Mouse (Mus musculus): ENCODE measurements around the gene Fanca. TPM values are rescaled to one million over a fixed set of nuclear protein-coding genes. Genes with fewer than 3 reads are reported as not detected.
A peak's percentile ranks its signal among the peaks of the same experiment; 100 is the strongest.

Fanca gene
- total RNA-seq, 2 experiments from 2014 or later = not detected

DNA sequence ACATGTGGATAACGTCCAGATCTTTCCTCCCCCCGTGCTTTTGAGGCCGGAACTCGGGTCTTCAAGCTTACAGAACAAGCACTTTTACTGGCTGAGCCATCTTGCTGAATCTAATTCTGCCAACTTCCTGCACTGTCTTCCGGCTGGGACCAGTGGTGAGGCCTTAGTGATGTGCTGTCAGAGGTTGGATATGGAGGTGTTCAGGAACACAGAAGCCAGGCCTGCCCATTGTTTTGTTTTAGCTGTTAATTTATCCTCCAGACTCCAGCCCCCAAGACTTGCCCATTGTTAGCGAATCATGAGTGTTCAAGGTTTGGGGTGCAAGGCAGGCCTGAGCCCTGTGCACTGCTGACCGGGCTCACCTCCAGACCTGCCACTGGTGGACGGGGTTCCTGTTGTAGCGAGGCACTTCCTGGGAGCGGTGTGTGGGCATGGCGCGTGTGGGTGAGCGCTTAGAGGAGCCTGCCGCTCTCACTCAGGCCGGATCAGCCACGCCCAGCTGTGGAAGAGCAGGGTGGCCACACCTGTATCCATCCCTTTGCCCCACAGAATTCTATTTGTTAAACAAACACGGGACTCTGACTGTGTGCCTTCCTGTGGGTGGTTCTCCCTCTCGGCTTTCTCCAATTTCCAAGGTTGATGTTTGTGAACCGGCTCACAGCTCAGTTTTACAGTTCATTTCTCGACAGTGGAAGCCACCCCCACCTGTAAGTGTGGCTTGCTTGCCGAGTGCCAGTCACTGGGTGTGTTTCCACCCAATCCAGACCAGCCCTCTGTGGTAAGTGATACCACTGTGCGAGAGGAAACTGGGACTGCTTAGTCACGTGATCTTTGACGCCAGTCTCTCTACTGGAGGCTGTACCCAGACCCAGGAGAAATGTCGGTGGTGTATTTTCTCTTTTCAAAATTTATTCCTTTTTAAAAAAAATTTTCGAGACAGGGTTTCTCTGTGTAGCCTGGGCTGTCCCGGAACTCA lies 23.0 kb upstream of the Fanca start:
- no peak for DNase-seq
- TF ChIP-seq CTCF (IDR thresholded peaks at IDR 0.05) = no peak
- intact Hi-C loops (cut with DNase I) = no loop called here
- H3K4me3 ChIP-seq = no peak overlapping the region
- H3K27ac ChIP-seq = no peak overlapping the region

DNA sequence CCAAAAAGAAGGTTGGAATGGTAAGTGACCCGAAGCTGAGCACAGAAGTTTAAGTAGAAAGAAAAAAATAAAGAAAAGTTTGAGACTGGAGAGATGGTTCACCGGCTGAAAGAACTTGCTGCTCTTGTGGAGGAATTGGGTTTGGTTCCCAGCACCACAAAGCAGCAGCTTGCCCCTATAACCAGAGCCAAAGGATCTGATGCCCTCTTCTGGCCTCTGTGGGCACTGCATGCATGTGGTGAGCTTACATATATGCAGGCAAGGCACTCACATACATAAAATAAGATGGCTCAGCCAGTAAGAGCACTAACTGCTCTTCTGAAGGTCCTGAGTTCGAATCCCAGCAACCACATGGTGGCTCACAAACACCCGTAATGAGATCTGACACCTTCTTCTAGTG lies 21.7 kb upstream of the Fanca start:
- DNase-seq = no peak
- Histone ChIP-seq H3K4me3 (no peak overlapping the region), H3K27ac (no peak overlapping the region)
- intact Hi-C loops (cut with DNase I) = no loop called here
- peak; percentile 23 for TF ChIP-seq CTCF (IDR thresholded peaks at IDR 0.05)

DNA sequence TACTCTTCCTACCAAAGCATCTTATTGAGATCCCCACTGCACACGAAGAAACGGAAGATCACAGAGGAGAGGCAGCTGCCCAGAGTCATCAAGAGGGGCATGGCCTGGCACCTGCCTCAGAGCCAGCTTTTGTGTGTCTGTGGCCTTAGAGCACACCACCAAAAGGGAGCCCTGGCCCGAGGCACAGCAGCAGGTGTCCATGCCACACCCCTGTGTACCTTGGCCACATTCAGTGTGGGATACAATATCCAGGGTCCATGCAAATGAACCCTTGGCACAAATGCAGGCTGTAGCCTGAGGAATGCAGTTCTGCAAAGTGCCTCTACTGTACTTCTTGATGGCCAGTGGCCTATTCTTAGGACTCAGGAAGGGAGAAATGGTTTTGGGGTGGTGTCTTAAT lies 19.1 kb upstream of the Fanca start:
- Histone ChIP-seq H3K27ac (no peak overlapping the region), H3K4me3 (no peak overlapping the region)
- no peak for TF ChIP-seq CTCF (IDR thresholded peaks at IDR 0.05)
- DNase-seq = no peak
- intact Hi-C loops (cut with DNase I) = no loop called here

DNA sequence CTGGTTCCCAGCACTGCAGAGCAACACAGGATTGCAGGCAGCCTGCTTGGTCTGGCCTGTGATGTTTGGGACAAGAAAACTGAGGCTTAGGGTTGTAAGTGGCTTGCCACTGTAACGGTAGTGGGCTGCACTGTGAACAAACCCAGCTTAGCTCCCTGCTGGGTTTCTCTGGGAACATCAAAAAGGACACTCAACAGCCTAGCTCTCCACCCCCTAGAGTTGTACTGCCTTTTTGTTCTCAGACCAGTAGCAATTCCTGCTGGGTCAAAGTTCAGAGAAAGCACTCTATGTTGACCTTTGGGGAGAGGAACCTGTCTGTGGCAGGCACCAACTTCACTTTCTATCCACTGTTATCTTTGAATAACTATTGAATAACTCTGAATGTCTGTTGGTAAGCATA lies 16.1 kb upstream of the Fanca start:
- intact Hi-C loops (cut with DNase I) = no loop called here

DNA sequence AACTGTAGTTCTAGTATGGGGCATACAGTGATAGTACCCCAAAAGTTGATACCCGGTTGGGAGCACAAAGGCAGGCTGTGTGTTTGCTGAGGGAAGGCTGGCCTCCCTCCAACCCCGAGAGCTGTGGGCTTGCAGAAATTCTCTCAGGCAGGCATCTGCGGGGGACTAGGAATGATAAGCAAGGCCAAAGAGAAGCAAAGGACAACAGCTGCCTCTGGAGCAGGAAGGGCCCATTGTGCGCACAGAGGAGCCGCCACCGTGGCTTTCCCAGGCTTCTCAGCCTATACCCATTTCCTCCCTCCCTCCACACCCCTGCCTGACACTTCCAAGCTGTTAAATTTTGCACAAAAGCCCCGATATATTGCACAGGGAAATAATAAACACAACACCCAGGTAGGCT lies 15.5 kb upstream of the Fanca start:
- intact Hi-C loops (cut with DNase I) = no loop called here
- Histone ChIP-seq H3K4me3 (no peak overlapping the region), H3K27ac (no peak overlapping the region)
- DNase-seq = no peak
- TF ChIP-seq CTCF (IDR thresholded peaks at IDR 0.05) = no peak

More for the DNA sequence above, 16.1 kb upstream of the Fanca start:
- no peak for TF ChIP-seq CTCF (IDR thresholded peaks at IDR 0.05)
- no peak overlapping the region for H3K4me3 ChIP-seq
- H3K27ac ChIP-seq = no peak overlapping the region
- no peak for DNase-seq

DNA sequence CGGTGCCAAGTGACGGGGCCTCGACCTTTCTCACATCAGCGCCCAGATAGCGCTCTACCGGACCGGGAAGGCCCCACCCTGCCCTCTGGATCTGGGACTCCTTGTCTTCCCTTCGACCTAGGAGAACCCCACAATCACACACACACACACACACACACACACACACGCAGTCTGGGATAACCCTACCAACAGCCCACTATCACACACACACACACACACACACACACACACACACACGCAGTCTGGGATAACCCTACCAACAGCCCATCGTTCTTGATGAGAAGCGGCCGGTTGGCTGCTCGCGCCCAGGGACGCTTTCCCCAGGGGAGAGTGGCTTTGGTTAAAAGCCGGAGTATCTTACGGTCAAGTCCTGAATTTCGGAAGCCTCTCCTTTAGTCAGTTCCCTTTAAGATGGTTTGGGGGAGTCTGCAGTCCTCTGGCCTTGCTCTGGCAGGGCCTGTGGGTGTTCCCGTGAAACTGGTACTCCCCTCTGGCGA lies 14.8 kb upstream of the Fanca start:
- TF ChIP-seq CTCF (IDR thresholded peaks at IDR 0.05) = no peak
- intact Hi-C loops (cut with DNase I) = no loop called here
- Histone ChIP-seq H3K4me3 (peak overlapping the region; percentile 70), H3K27ac (peak overlapping the region; percentile 24; the same call in 1 of the 2 replicates)
- DNase-seq = no peak

DNA sequence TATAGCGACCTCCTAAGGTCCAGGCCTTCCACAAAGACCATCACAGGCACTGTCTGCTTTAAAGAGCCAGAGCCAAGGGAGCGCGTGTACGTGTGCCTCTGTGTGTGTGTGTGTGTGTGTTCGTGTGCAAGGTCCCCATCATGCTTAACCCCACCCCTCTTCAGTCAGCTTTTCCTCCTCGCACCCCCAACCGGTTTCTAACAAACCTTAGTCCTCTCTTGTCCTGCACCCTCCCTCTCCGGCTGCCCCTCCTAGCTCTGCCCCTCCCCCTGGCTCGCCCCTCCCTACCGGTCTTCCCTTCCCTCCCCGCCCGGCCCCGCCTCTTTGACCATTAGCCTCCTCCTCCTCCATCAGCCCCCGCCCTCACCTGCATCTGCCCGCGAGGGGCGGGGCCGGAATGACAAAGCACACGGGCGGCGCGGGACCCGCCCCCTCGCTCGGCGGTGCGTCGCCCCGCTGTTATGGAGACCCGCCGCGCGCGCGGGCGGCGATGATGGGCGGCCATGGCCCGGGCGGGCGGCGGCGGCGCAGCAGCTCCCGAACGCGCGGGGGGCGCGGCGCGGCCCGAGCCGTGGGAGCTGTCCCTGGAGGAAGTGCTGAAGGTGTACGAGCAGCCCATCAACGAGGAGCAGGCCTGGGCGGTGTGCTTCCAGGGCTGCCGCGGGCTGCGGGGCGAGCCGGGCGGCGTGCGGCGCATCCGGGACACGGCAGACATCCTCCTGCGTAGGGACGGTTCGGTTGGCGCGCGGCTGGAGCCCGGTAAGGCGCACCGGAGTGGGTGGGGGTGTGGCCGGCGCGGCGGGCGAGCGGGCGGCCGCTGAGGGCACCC lies 14.1 kb upstream of the Fanca start, which contains the start of gene Spire2:
Gene Spire2 (plus strand): TSS at position 452 of the 829 bp plus-strand sequence.
- no peak for TF ChIP-seq CTCF (IDR thresholded peaks at IDR 0.05)
- Histone ChIP-seq H3K27ac (peak within 1 kb of the TSS; percentile 24; the same call in 1 of the 2 replicates), H3K4me3 (peak within 1 kb of the TSS; percentile 70)
- intact Hi-C loops (cut with DNase I) = no loop called here
- DNase-seq = peak; percentile 74

DNA sequence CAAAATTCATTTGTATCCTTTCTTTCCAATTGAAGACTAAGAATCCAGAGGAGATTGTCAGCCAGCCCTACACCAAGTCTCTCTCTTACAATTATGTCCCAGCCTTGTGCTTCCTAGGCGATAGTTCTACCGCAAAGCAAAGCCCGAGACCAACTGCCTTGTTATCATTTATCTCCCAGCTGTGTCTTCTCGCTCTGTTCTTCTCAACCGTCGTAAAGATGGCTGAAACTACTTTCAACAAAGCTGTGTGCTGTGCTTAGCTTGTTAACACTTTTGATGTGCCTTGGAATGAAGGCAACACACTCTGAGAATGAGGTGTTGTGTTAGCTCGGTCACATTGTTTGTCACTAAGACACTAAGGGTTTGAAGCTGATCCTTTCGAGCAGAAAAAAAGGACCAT lies 13.4 kb upstream of the Fanca start:
- intact Hi-C loops (cut with DNase I) = no loop called here
- H3K4me3 ChIP-seq = no peak overlapping the region; the same call in 1 of the 2 replicates
- no peak for DNase-seq
- no peak overlapping the region for H3K27ac ChIP-seq
- TF ChIP-seq CTCF (IDR thresholded peaks at IDR 0.05) = no peak

DNA sequence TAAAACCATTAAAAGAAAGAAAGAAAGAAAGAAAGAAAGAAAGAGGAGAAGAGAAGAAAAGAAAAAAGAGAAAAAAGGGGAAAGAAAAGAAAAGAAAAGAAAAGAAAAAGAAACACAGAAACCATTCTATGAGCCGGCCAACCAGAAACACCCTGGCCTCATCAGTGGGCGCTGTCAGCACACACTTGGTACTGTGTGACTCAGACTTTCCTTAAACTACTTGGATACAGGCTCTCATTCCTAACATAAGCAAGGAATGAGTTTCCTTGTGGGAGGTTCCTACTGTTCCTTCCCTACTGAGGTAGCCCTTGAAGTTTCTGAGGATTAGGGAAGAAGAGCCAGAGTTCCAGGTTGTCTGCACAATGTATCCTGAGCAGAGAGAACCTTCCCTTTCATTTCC lies 12.9 kb upstream of the Fanca start:
- no peak for DNase-seq
- TF ChIP-seq CTCF (IDR thresholded peaks at IDR 0.05) = no peak
- Histone ChIP-seq H3K27ac (no peak overlapping the region), H3K4me3 (no peak overlapping the region)
- intact Hi-C loops (cut with DNase I) = no loop called here

DNA sequence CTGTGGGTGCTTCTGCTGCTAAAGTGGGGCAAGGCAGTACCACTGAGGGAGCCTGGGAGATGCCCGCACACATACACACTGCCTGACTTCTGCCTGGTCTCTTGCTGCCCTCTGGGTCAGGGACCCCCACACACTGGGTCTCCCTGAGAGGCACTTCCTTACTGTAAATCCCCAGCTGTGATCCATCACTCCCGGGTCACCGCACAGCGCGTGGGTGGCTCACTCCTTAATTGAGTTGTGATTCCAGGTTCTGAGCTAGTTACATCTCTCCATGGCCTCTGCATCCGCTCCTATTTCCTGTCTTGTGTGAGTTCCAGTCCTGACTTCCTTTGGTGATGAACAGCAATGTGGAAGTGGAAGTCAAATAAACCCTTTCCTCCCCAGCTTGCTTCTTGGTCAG lies 12.3 kb upstream of the Fanca start:
- no peak for DNase-seq
- no peak overlapping the region for H3K27ac ChIP-seq
- no peak for TF ChIP-seq CTCF (IDR thresholded peaks at IDR 0.05)
- intact Hi-C loops (cut with DNase I) = no loop called here
- H3K4me3 ChIP-seq = no peak overlapping the region

DNA sequence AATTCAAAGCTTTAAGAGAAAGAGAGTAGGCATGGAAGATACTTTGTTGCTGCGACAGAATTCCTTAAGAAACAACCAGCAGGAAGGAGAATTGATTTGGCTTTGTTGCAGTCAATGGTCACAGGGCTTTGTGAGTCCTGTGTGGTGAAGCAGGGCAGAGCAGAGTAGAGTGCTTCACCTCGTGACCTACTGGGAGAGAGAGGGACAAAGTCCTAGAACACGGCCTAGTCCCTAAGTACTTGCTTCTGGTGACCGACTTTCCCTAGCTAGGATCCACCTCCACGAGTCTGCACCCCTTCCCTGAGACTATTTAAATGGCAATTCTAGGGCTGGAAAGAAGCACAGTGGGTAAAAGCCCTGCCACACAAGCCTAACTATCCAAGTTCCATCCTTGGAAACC lies 11.6 kb upstream of the Fanca start:
- intact Hi-C loops (cut with DNase I) = no loop called here
- no peak for DNase-seq
- Histone ChIP-seq H3K4me3 (no peak overlapping the region), H3K27ac (no peak overlapping the region)
- no peak for TF ChIP-seq CTCF (IDR thresholded peaks at IDR 0.05)

DNA sequence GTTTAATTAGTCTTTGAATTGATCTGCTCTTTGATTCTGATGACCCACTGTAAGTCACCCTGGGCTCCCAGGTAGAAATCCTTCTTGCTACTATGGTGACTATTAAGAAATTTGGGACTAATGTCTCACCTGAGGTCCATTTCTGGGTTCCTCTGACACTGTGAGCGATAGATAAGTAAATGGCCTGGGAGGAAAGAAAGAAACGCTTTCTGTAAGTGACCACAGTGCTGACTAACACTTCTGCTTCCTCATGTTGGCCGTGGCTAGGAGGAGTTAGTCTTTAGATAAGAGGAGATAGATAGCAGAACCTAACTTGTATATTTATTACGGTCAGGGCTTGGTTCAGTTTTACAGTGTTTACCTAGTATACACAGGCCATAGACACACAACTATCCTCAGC lies 11.0 kb upstream of the Fanca start:
- DNase-seq = no peak
- Histone ChIP-seq H3K27ac (no peak overlapping the region), H3K4me3 (no peak overlapping the region)
- intact Hi-C loops (cut with DNase I) = no loop called here
- TF ChIP-seq CTCF (IDR thresholded peaks at IDR 0.05) = no peak

DNA sequence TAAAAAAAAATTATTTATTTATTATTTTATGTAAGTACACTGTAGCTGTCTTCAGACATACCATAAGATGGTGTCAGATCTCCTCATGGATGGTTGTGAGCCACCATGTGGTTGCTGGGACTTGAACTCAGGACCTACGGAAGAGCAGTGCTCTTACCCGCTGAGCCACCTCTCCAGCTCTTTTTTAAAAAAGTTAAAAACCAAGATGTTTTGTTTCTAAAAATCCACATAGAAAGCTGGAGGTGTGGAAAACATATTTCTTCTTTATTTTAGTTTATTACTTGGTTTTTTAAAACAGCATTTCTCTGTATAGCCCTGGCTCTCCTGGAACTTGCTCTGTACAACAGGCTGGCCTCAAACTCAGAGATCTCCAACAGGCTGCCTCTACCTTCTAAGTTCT lies 10.2 kb upstream of the Fanca start:
- no peak for TF ChIP-seq CTCF (IDR thresholded peaks at IDR 0.05)
- no peak overlapping the region for H3K4me3 ChIP-seq
- H3K27ac ChIP-seq = no peak overlapping the region
- intact Hi-C loops (cut with DNase I) = no loop called here
- DNase-seq = no peak
